Mouse (Mus musculus) neutrophil, adult 5-6 weeks (primary cell): ENCODE results near the gene Mgat4d. TPM values are rescaled to one million over a fixed set of nuclear protein-coding genes. Genes with fewer than 3 reads are reported as not detected.

ENCODE experiments used
- ATAC-seq: fragments of 151-379, 151-347 bp; 2 replicates; pipeline ENCODE4 v1.8.0; 2017; ENCODE audit warnings: mild to moderate bottlenecking, moderate TSS enrichment; ENCODE audit not compliant: insufficient number of reproducible peaks, poor library complexity, low FRiP score, severe bottlenecking; ENCODE audit errors: extremely low read depth
- total RNA-seq: library from RNA; stranded (forward); fragments of 200-1000 nt; gene quantifications from 2 replicates; pipeline ENCODE4 v1.2.3, GENCODE M21; 2017

The Mgat4d gene
- total RNA-seq, 1 experiment from 2014 or later, result not detected

DNA sequence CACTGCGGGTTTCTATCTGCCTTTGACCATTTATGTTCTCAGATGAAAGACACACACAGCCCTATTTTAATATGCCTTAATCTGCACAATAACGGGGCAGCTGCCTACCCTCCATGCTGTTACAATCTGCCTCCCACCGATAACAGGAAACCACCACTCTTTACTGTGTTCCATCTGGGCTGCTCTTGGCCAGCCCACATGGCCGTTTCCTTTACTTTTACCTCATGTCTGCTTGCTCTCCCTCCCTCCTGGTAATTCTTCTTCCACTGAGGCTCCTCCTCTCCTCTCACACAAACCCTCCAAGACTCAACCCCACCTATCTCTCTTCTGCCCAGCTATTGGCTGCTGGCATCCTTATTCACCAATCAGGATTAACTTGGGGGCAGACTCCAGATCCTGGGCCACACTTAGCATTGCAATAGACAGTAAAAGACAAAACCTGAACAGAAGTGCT, 80.8 kb downstream of the Mgat4d start:
- no peak for ATAC-seq

Other genes with a start within 250 kb of the Mgat4d start
- 2.3 and 2.6 TPM in 2 replicates for gene Tbc1d9, start 183.1 kb upstream of the Mgat4d start, total RNA-seq
- gene Gm10645, start 182.3 kb upstream of the Mgat4d start, total RNA-seq, result 0.98 and 1.2 TPM in 2 replicates
- not detected in 2 replicates for gene Ucp1, start 58.1 kb upstream of the Mgat4d start, total RNA-seq
- 36.1 and 36.2 TPM in 2 replicates for gene Elmod2, start 16.0 kb upstream of the Mgat4d start, total RNA-seq
- gene Clgn, start 41.4 kb downstream of the Mgat4d start, total RNA-seq, result not detected in 2 replicates
- 18.7 and 20.5 TPM in 2 replicates for gene Scoc, start 109.9 kb downstream of the Mgat4d start, total RNA-seq
- gene Olfr370, start 187.3 kb downstream of the Mgat4d start, total RNA-seq, result not detected in 2 replicates
- 89.4 and 91.9 TPM in 2 replicates for gene Ndufb7, start 218.2 kb downstream of the Mgat4d start, total RNA-seq